Mouse (Mus musculus): ENCODE measurements around the gene Ms4a6c. TPM values are rescaled to one million over a fixed set of nuclear protein-coding genes. Genes with fewer than 3 reads are reported as not detected.
"Not testable (repeated sequence)": the region's sequence is repeated elsewhere in the genome, so short reads cannot be mapped to it uniquely, and the experiment has no call there.

Ms4a6c gene
- polyA plus RNA-seq, 1 experiment from 2014 or later: 0.46 TPM

- H3K27me3 ChIP-seq (ENCODE audit: control insufficient read depth, insufficient read depth, low read length); H3K36me3 ChIP-seq (ENCODE audit: control insufficient read depth, insufficient read depth, low read length); H3K4me3 ChIP-seq (ENCODE audit: low read depth, low read length); H3K4me1 ChIP-seq (ENCODE audit: control insufficient read depth, insufficient read depth, low read length); H3K9me3 ChIP-seq (ENCODE audit: control insufficient read depth, low read length); ATAC-seq (ENCODE audit: low read depth); H3K4me2 ChIP-seq (ENCODE audit: low read depth, low read length); H3K27ac ChIP-seq (ENCODE audit: low read depth, low read length); H3K9ac ChIP-seq (replicated peaks; ENCODE audit: low read depth, low read length): not testable (repeated sequence)
- 46% methylated on average over 1 of the region's 1 CpGs for WGBS
These were observed 48.2 kb downstream of the Ms4a6c start for GRCm38 (mm10) chr19:11517373-11517772.

- not testable (repeated sequence) for H3K4me1 ChIP-seq (ENCODE audit: control insufficient read depth, insufficient read depth, low read length); H3K4me2 ChIP-seq (ENCODE audit: low read depth, low read length); H3K36me3 ChIP-seq (ENCODE audit: control insufficient read depth, insufficient read depth, low read length); ATAC-seq (ENCODE audit: low read depth); H3K9ac ChIP-seq (replicated peaks; ENCODE audit: low read depth, low read length); H3K27me3 ChIP-seq (ENCODE audit: control insufficient read depth, insufficient read depth, low read length); H3K9me3 ChIP-seq (ENCODE audit: control insufficient read depth, low read length); H3K27ac ChIP-seq (ENCODE audit: low read depth, low read length); H3K4me3 ChIP-seq (ENCODE audit: low read depth, low read length)
- 97% methylated on average over 2 of the region's 2 CpGs for WGBS
These were observed 49.2 kb downstream of the Ms4a6c start for GRCm38 (mm10) chr19:11518356-11518755.

GRCm38 (mm10) chr19:11520146-11520545 lies 51.0 kb downstream of the Ms4a6c start:
- H3K4me3 ChIP-seq (ENCODE audit: low read depth, low read length): no peak overlapping the region
- WGBS: 91% methylated on average over 3 of the region's 3 CpGs
- no peaks in the 10 kb centered on the region for H3K27me3 ChIP-seq (ENCODE audit: control insufficient read depth, insufficient read depth, low read length)
- no peak overlapping the region for H3K9ac ChIP-seq (replicated peaks; ENCODE audit: low read depth, low read length)
- H3K27ac ChIP-seq (ENCODE audit: low read depth, low read length): no peak overlapping the region
- no peak overlapping the region for H3K4me2 ChIP-seq (ENCODE audit: low read depth, low read length)
- ATAC-seq (ENCODE audit: low read depth): no peak
- H3K36me3 ChIP-seq (ENCODE audit: control insufficient read depth, insufficient read depth, low read length): no peaks in the 10 kb centered on the region
- H3K4me1 ChIP-seq (ENCODE audit: control insufficient read depth, insufficient read depth, low read length): no peaks in the 10 kb centered on the region
- H3K9me3 ChIP-seq (ENCODE audit: control insufficient read depth, low read length): no peaks in the 10 kb centered on the region

Other genes with a start within 250 kb of the Ms4a6c start
- gene Ms4a12, start 236.9 kb upstream of the Ms4a6c start, polyA plus RNA-seq (2014; fragmentation: Nextera tagmentation; extraction: Ambion mirVana): not detected in 2 replicates
- not detected in 2 replicates for gene Ms4a1, start 203.1 kb upstream of the Ms4a6c start, polyA plus RNA-seq (2014; fragmentation: Nextera tagmentation; extraction: Ambion mirVana)
- gene Ms4a5, start 185.5 kb upstream of the Ms4a6c start, polyA plus RNA-seq (2014; fragmentation: Nextera tagmentation; extraction: Ambion mirVana): not detected in 2 replicates
- 0.06 TPM in 1 of 2 replicates, not detected in the other for gene Ms4a14, start 154.9 kb upstream of the Ms4a6c start, polyA plus RNA-seq (2014; fragmentation: Nextera tagmentation; extraction: Ambion mirVana)
- 0.63 and 4.0 TPM in 2 replicates for gene Ms4a7, start 133.2 kb upstream of the Ms4a6c start, polyA plus RNA-seq (2014; fragmentation: Nextera tagmentation; extraction: Ambion mirVana)
- 2.6 TPM in 1 of 2 replicates, not detected in the other for gene Ms4a4a, start 93.8 kb upstream of the Ms4a6c start, polyA plus RNA-seq (2014; fragmentation: Nextera tagmentation; extraction: Ambion mirVana)
- not detected in 2 replicates for gene Ms4a4c, start 64.6 kb upstream of the Ms4a6c start, polyA plus RNA-seq (2014; fragmentation: Nextera tagmentation; extraction: Ambion mirVana)
- not detected in 2 replicates for gene Ms4a4b, start 25.8 kb upstream of the Ms4a6c start, polyA plus RNA-seq (2014; fragmentation: Nextera tagmentation; extraction: Ambion mirVana)
- not detected in 2 replicates for gene Gm8369, start 16.6 kb downstream of the Ms4a6c start, polyA plus RNA-seq (2014; fragmentation: Nextera tagmentation; extraction: Ambion mirVana)
- gene Ms4a6b, start 47.1 kb downstream of the Ms4a6c start, polyA plus RNA-seq (2014; fragmentation: Nextera tagmentation; extraction: Ambion mirVana): 0.33 and 3.1 TPM in 2 replicates
- 0.17 TPM in 1 of 2 replicates, not detected in the other for gene Ms4a4d, start 67.4 kb downstream of the Ms4a6c start, polyA plus RNA-seq (2014; fragmentation: Nextera tagmentation; extraction: Ambion mirVana)
- 0.90 and 2.2 TPM in 2 replicates for gene Ms4a6d, start 135.5 kb downstream of the Ms4a6c start, polyA plus RNA-seq (2014; fragmentation: Nextera tagmentation; extraction: Ambion mirVana)
- 0.15 and 0.40 TPM in 2 replicates for gene Ms4a2, start 154.4 kb downstream of the Ms4a6c start, polyA plus RNA-seq (2014; fragmentation: Nextera tagmentation; extraction: Ambion mirVana)
- not detected in 2 replicates for gene Ms4a3, start 171.5 kb downstream of the Ms4a6c start, polyA plus RNA-seq (2014; fragmentation: Nextera tagmentation; extraction: Ambion mirVana)
- gene Oosp2, start 191.2 kb downstream of the Ms4a6c start, polyA plus RNA-seq (2014; fragmentation: Nextera tagmentation; extraction: Ambion mirVana): not detected in 2 replicates
- not detected in 2 replicates for gene Oosp1, start 221.8 kb downstream of the Ms4a6c start, polyA plus RNA-seq (2014; fragmentation: Nextera tagmentation; extraction: Ambion mirVana)
- gene Oosp3, start 227.7 kb downstream of the Ms4a6c start, polyA plus RNA-seq (2014; fragmentation: Nextera tagmentation; extraction: Ambion mirVana): not detected in 2 replicates

All from neural tube, embryonic 14.5 days (tissue).